Mouse (Mus musculus): ENCODE data around the gene Timmdc1.

Gene Timmdc1

GRCm38 (mm10) chr16:38463305-38463704 lies 59.2 kb downstream of the Timmdc1 start:
- DNase-seq (ENCODE audit: low spot score in 2 of 2) = no peak

GRCm38 (mm10) chr16:38462161-38462560 lies 60.3 kb downstream of the Timmdc1 start:
- no peak for DNase-seq (ENCODE audit: low spot score in 2 of 2)

- no peak for DNase-seq (ENCODE audit: low spot score in 2 of 2)
These were observed 60.7 kb downstream of the Timmdc1 start for GRCm38 (mm10) chr16:38461749-38462148.

- no peak for DNase-seq (ENCODE audit: low spot score in 2 of 2)
These were observed 62.5 kb downstream of the Timmdc1 start for GRCm38 (mm10) chr16:38459990-38460389.

GRCm38 (mm10) chr16:38458600-38459280 lies 63.7 kb downstream of the Timmdc1 start:
- no peak for DNase-seq (ENCODE audit: low spot score in 2 of 2)

GRCm38 (mm10) chr16:38456812-38457567 lies 65.5 kb downstream of the Timmdc1 start:
- DNase-seq (ENCODE audit: low spot score in 2 of 2) = peak in 1 of 2 experiments; percentile 20

GRCm38 (mm10) chr16:38455511-38456418 lies 66.7 kb downstream of the Timmdc1 start, which contains the start of gene Cd80:
Cd80 (plus strand) TSS chr16:38455561.
- DNase-seq (ENCODE audit: low spot score in 2 of 2) = no peak

GRCm38 (mm10) chr16:38454533-38455254 lies 67.8 kb downstream of the Timmdc1 start:
- DNase-seq (ENCODE audit: low spot score in 2 of 2) = no peak

- no peak for DNase-seq (ENCODE audit: low spot score in 2 of 2)
These were observed 68.5 kb downstream of the Timmdc1 start for GRCm38 (mm10) chr16:38453952-38454351.

- no peak for DNase-seq (ENCODE audit: low spot score in 2 of 2)
These were observed 69.3 kb downstream of the Timmdc1 start for GRCm38 (mm10) chr16:38453203-38453553.

GRCm38 (mm10) chr16:38452442-38453202 lies 69.8 kb downstream of the Timmdc1 start, which contains the start of gene Adprh:
Adprh (minus strand) TSS chr16:38452703.
- peak; percentile 80 to 84 for DNase-seq (ENCODE audit: low spot score in 2 of 2)

GRCm38 (mm10) chr16:38451421-38452205 lies 70.8 kb downstream of the Timmdc1 start:
- no peak for DNase-seq (ENCODE audit: low spot score in 2 of 2)

GRCm38 (mm10) chr16:38450707-38451106 lies 71.8 kb downstream of the Timmdc1 start:
- DNase-seq (ENCODE audit: low spot score in 2 of 2) = no peak

- no peak for DNase-seq (ENCODE audit: low spot score in 2 of 2)
These were observed 74.0 kb downstream of the Timmdc1 start for GRCm38 (mm10) chr16:38448458-38448857.

All from natural killer cell, adult 2 months (primary cell).